Comparison of ENCODE assay signal across 16 mouse cellular contexts in genomic region chr8:106007891-106008290, GRCm38 (mm10). TPM values are rescaled to one million over a fixed set of nuclear protein-coding genes. Genes with fewer than 3 reads are reported as not detected.
"Had no signal": no experiment of that assay in that cellular context is flagged by ENCODE, and none has a peak within 500 bp of the region (broad histone marks: within the 10 kb centered on the region; RNA-seq: fewer than 3 reads in every experiment).

No protein-coding gene starts in this region.

RNA-seq across cellular contexts. Expression of gene Dpep2nb, which starts 2.1 kb away (rescaled TPM):
- total RNA-seq: layer of hippocampus, adult 18-20 months; layer of hippocampus, postnatal 10 days; left cerebral cortex, postnatal 10 days; left cerebral cortex, postnatal 4 days; megakaryocyte-erythroid progenitor cell, adult 5-6 weeks had no signal
- polyA plus RNA-seq: kidney, embryonic 16.5 days; limb, embryonic 13.5 days; liver, embryonic 11.5 days; liver, embryonic 15.5 days; lung, embryonic 14.5 days; spleen, adult 2 months; stomach, embryonic 15.5 days had no signal

RNA-seq across cellular contexts. Expression of gene Dpep3, which starts 28.7 kb away (rescaled TPM):
- total RNA-seq: layer of hippocampus, adult 18-20 months; layer of hippocampus, postnatal 10 days; left cerebral cortex, postnatal 10 days; left cerebral cortex, postnatal 4 days; megakaryocyte-erythroid progenitor cell, adult 5-6 weeks had no signal
- polyA plus RNA-seq: kidney, embryonic 16.5 days; limb, embryonic 13.5 days; liver, embryonic 11.5 days; liver, embryonic 15.5 days; lung, embryonic 14.5 days; midbrain, embryonic 12.5 days; midbrain, embryonic 16.5 days; neural tube, embryonic 14.5 days; stomach, embryonic 15.5 days; thymus, postnatal 0 days had no signal
